Mouse (Mus musculus): ENCODE data around the gene Gtsf1. TPM values are rescaled to one million over a fixed set of nuclear protein-coding genes. Genes with fewer than 3 reads are reported as not detected.

Gtsf1 gene
- total and polyA plus RNA-seq, 2 experiments = not detected

DNA sequence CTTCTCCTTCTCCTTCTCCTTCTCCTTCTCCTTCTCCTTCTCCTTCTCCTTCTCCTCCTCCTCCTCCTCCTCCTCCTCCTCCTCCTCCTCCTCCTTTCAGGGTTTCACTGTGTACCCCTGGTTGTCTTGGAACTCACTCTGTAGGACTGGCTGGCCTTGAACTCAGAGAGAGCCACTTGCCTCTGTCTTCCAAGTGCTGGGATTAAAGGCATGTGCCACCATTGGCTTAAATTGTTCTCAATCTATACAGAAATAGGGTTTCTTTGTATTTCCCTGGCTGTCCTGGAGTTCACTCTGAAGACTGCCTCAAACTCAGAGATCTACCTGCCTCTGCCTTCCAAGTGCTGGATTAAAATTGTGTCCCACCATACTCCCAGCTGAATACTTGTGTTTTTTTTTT, 57.8 kb downstream of the Gtsf1 start:
- TF ChIP-seq POLR2A (IDR thresholded peaks at IDR 0.05; ENCODE audit: extremely low read depth, insufficient read depth, low read length) (no peak), CTCF (IDR thresholded peaks at IDR 0.05; ENCODE audit: low read depth, low read length) (no peak)
- Histone ChIP-seq H3K79me2 (ENCODE audit: control insufficient read depth, insufficient read depth, low read length) (no peaks in the 10 kb centered on the region), H3K4me3 (ENCODE audit: insufficient read depth, low read depth, low read length) (no peak overlapping the region), H3K36me3 (ENCODE audit: control insufficient read depth, insufficient read depth, low read length) (no peaks in the 10 kb centered on the region), H3K9ac (ENCODE audit: low read depth, low read length) (no peak overlapping the region), H3K27me3 (ENCODE audit: control insufficient read depth, insufficient read depth, low read length) (no peaks in the 10 kb centered on the region), H3K4me1 (ENCODE audit: control insufficient read depth, insufficient read depth, low read length) (no peaks in the 10 kb centered on the region), H3K27ac (replicated peaks; ENCODE audit: insufficient read depth, low read depth, low read length) (no peak overlapping the region)
- no peak for DNase-seq (ENCODE audit: extremely low read depth, low read depth, low spot score)

DNA sequence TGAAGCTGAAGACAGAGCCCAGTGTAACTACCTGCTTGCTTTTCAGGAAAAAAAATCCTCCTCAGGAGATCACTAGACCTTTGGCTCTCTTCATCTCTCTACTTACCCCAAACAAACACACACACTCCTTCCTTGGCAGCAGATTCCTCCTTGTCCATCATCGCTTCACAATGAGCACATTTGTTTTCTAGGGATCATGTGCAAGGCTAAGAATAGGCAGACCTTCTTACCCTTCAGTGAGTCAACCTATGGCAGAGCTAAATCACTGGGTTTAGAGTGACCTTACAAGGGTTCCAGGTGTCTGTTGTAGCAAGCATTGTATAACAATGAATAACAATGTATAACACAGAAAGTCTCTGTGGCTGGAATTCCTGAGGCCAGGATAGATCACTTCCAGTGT, 58.5 kb downstream of the Gtsf1 start:
- Histone ChIP-seq H3K27ac (replicated peaks; ENCODE audit: insufficient read depth, low read depth, low read length) (no peak overlapping the region), H3K9ac (ENCODE audit: low read depth, low read length) (no peak overlapping the region), H3K4me1 (ENCODE audit: control insufficient read depth, insufficient read depth, low read length) (no peaks in the 10 kb centered on the region; the same call in 1 of the 2 replicates), H3K4me3 (ENCODE audit: insufficient read depth, low read depth, low read length) (no peak overlapping the region), H3K27me3 (ENCODE audit: control insufficient read depth, insufficient read depth, low read length) (no peaks in the 10 kb centered on the region), H3K79me2 (ENCODE audit: control insufficient read depth, insufficient read depth, low read length) (no peaks in the 10 kb centered on the region), H3K36me3 (ENCODE audit: control insufficient read depth, insufficient read depth, low read length) (no peaks in the 10 kb centered on the region)
- 100% methylated on average over 1 of the region's 1 CpGs for WGBS
- no peak for DNase-seq (ENCODE audit: extremely low read depth, low read depth, low spot score)
- TF ChIP-seq CTCF (IDR thresholded peaks at IDR 0.05; ENCODE audit: low read depth, low read length) (no peak), POLR2A (IDR thresholded peaks at IDR 0.05; ENCODE audit: extremely low read depth, insufficient read depth, low read length) (no peak)

DNA sequence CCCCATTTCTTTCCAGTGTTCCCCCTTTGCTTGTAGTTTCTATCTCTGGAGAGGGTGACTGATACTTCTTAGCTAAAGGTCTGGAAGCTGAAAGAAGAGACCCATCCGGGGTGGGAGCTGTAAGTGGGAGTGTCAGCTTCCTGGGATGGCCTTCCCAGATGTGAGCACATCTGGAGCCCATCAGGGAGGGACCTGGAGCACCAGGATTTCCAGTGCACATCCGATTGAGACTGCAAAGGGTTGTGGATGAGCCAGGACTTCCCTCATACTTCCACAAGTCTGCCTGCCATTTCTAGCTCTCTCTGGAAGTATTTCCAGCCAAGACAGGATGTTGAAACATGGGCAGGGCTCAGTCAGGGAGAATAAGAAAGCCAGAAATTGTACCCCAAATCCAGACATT, 59.1 kb downstream of the Gtsf1 start:
- Histone ChIP-seq H3K4me3 (ENCODE audit: insufficient read depth, low read depth, low read length) (no peak overlapping the region), H3K79me2 (ENCODE audit: control insufficient read depth, insufficient read depth, low read length) (peaks cover 1% of the 10 kb centered on the region), H3K4me1 (ENCODE audit: control insufficient read depth, insufficient read depth, low read length) (no peaks in the 10 kb centered on the region; the same call in 1 of the 2 replicates), H3K27me3 (ENCODE audit: control insufficient read depth, insufficient read depth, low read length) (no peaks in the 10 kb centered on the region), H3K36me3 (ENCODE audit: control insufficient read depth, insufficient read depth, low read length) (no peaks in the 10 kb centered on the region), H3K9ac (ENCODE audit: low read depth, low read length) (no peak overlapping the region), H3K27ac (replicated peaks; ENCODE audit: insufficient read depth, low read depth, low read length) (no peak overlapping the region)
- DNase-seq (ENCODE audit: extremely low read depth, low read depth, low spot score) = no peak
- WGBS = 55% methylated on average over 2 of the region's 2 CpGs
- TF ChIP-seq CTCF (IDR thresholded peaks at IDR 0.05; ENCODE audit: low read depth, low read length) (no peak), POLR2A (IDR thresholded peaks at IDR 0.05; ENCODE audit: extremely low read depth, insufficient read depth, low read length) (no peak)

DNA sequence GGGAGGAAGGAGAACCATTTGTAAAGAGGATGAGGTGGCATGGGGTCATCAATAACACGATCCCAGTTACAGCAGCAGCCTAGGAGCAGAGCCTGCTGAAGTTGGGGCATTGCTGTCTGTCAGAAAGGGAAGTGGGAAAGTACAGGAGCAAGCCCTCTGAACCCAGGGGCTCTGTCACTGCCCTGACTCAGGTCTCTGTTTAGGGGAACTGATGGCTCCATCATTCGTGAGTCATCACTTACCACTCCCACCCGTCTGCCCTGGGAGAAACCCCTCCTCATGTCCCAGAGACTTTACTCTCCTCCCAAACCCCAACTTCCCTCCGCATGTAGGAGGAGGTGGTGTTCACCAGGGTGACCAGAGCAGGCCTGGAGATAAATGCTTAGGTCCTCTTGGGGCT, 59.8 kb downstream of the Gtsf1 start:
- Histone ChIP-seq H3K36me3 (ENCODE audit: control insufficient read depth, insufficient read depth, low read length) (no peaks in the 10 kb centered on the region), H3K9ac (ENCODE audit: low read depth, low read length) (no peak overlapping the region), H3K4me3 (ENCODE audit: insufficient read depth, low read depth, low read length) (no peak overlapping the region), H3K4me1 (ENCODE audit: control insufficient read depth, insufficient read depth, low read length) (no peaks in the 10 kb centered on the region; the same call in 1 of the 2 replicates), H3K79me2 (ENCODE audit: control insufficient read depth, insufficient read depth, low read length) (peaks cover 7% of the 10 kb centered on the region), H3K27ac (replicated peaks; ENCODE audit: insufficient read depth, low read depth, low read length) (no peak overlapping the region), H3K27me3 (ENCODE audit: control insufficient read depth, insufficient read depth, low read length) (no peaks in the 10 kb centered on the region)
- WGBS = 61% methylated on average over 4 of the region's 4 CpGs
- TF ChIP-seq POLR2A (IDR thresholded peaks at IDR 0.05; ENCODE audit: extremely low read depth, insufficient read depth, low read length) = no peak
- no peak for TF ChIP-seq CTCF (IDR thresholded peaks at IDR 0.05; ENCODE audit: low read depth, low read length)
- DNase-seq (ENCODE audit: extremely low read depth, low read depth, low spot score) = no peak

DNA sequence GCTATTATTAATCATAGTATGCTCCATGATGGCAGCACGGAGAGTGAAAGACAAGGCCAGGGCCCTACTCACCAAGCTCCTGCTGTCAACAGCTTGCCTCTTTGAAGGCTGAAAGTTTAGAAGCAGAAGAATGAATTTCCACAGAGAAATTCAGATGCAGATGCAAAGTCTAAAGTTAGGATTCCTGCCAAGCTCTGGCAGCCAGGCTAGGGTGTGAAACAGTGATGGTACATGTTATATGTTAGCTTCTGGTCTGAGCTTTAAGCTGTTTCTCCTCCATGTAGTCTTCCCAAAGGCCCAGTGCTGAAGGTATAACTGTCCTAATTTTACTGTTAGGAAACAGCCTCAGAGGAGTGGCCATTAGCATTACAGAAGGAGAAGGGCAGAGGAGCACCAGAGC, 61.1 kb downstream of the Gtsf1 start:
- peaks cover 7% of the 10 kb centered on the region for H3K79me2 ChIP-seq (ENCODE audit: control insufficient read depth, insufficient read depth, low read length)
- WGBS = 96% methylated on average over 1 of the region's 1 CpGs
- TF ChIP-seq CTCF (IDR thresholded peaks at IDR 0.05; ENCODE audit: low read depth, low read length) (no peak), POLR2A (IDR thresholded peaks at IDR 0.05; ENCODE audit: extremely low read depth, insufficient read depth, low read length) (no peak)
- DNase-seq (ENCODE audit: extremely low read depth, low read depth, low spot score) = no peak
- H3K36me3 ChIP-seq (ENCODE audit: control insufficient read depth, insufficient read depth, low read length) = no peaks in the 10 kb centered on the region
- no peak overlapping the region for H3K4me3 ChIP-seq (ENCODE audit: insufficient read depth, low read depth, low read length)
- peaks cover 7% of the 10 kb centered on the region for H3K4me1 ChIP-seq (ENCODE audit: control insufficient read depth, insufficient read depth, low read length)
- no peak overlapping the region for H3K9ac ChIP-seq (ENCODE audit: low read depth, low read length)
- no peaks in the 10 kb centered on the region for H3K27me3 ChIP-seq (ENCODE audit: control insufficient read depth, insufficient read depth, low read length)
- H3K27ac ChIP-seq (replicated peaks; ENCODE audit: insufficient read depth, low read depth, low read length) = no peak overlapping the region

DNA sequence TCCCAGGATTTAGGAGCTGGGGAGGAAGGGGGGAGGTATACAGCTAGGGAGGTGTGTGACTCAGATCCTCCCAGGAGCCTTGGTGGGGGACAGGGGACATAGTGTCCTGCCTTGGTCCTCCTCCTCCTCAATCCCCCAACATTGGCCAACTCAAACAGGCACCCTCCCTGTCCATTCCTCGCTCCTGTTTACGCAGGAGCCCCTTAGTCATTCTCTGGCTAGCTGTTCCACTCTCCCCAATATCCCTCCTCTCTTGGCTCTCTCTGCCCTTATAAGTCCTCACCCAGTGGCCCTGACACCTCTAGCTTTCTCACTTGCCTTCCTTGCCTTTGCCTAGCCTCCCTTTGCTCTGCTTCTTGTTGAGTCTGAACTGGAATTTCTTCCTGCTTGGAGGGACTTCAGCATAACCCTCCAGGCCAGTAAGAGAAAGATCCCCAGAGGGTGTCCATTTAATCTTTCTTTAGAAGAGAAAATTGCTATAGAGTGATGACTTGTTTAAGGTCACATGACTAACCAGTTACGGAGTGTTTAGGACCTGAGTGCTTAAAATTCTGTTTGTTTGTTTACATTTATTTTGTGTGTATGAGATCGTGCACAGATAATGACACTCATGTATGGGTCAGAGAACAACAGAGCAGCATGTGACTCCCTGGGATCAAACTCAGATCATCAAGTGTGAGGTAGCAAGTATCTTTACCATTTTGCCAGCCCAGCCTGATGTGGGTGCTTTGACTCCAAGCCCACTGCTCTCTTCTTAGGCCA, 61.9 kb downstream of the Gtsf1 start:
- Histone ChIP-seq H3K36me3 (ENCODE audit: control insufficient read depth, insufficient read depth, low read length) (no peaks in the 10 kb centered on the region), H3K4me1 (ENCODE audit: control insufficient read depth, insufficient read depth, low read length) (peaks cover 12% of the 10 kb centered on the region), H3K4me3 (ENCODE audit: insufficient read depth, low read depth, low read length) (no peak overlapping the region), H3K27me3 (ENCODE audit: control insufficient read depth, insufficient read depth, low read length) (no peaks in the 10 kb centered on the region), H3K27ac (replicated peaks; ENCODE audit: insufficient read depth, low read depth, low read length) (no peak overlapping the region), H3K79me2 (ENCODE audit: control insufficient read depth, insufficient read depth, low read length) (peaks cover 7% of the 10 kb centered on the region), H3K9ac (ENCODE audit: low read depth, low read length) (no peak overlapping the region)
- DNase-seq (ENCODE audit: extremely low read depth, low read depth, low spot score) = no peak
- TF ChIP-seq POLR2A (IDR thresholded peaks at IDR 0.05; ENCODE audit: extremely low read depth, insufficient read depth, low read length) = no peak
- TF ChIP-seq CTCF (IDR thresholded peaks at IDR 0.05; ENCODE audit: low read depth, low read length) = no peak
- 90% methylated on average over 4 of the region's 4 CpGs for WGBS
